Comparison of ENCODE assay signal across 21 mouse cellular contexts in genomic region chr14:69544033-69544432, GRCm38 (mm10). TPM values are rescaled to one million over a fixed set of nuclear protein-coding genes. Genes with fewer than 3 reads are reported as not detected.
DNase-seq lines count a peak whose midpoint lies in the region; ATAC-seq and TF ChIP-seq lines count a peak whose summit lies in the region.
"Not testable (repeated sequence)": the region's sequence is repeated elsewhere in the genome, so short reads cannot be mapped to it uniquely, and the experiment has no call there.
"Had no signal": no experiment of that assay in that cellular context is flagged by ENCODE, and none has a peak within 500 bp of the region (broad histone marks: within the 10 kb centered on the region; RNA-seq: fewer than 3 reads in every experiment).

No protein-coding gene starts in this region.

- not testable (repeated sequence) for H3K36me3 ChIP-seq in forebrain, postnatal 0 days (ENCODE audit: insufficient read depth)

- H3K27ac ChIP-seq in forebrain, postnatal 0 days (ENCODE audit: low read depth, low read length) = not testable (repeated sequence)

- H3K4me3 ChIP-seq in forebrain, postnatal 0 days (ENCODE audit: low read depth, low read length) = not testable (repeated sequence)

- not testable (repeated sequence) for H3K9ac ChIP-seq in forebrain, postnatal 0 days

- not testable (repeated sequence) for TF ChIP-seq CTCF in forebrain, postnatal 0 days (IDR thresholded peaks at IDR 0.05; ENCODE audit: low read depth)

- not testable (repeated sequence) for H3K4me2 ChIP-seq in forebrain, postnatal 0 days (ENCODE audit: low read depth)

- not testable (repeated sequence) for H3K4me1 ChIP-seq in forebrain, postnatal 0 days (ENCODE audit: insufficient read depth)

- not testable (repeated sequence) for DNase-seq in forebrain, postnatal 0 days

- WGBS in forebrain, postnatal 0 days = no CpG with 5 or more reads among the region's 7 CpGs

- not testable (repeated sequence) for H3K9me3 ChIP-seq in forebrain, postnatal 0 days (ENCODE audit: low read length)

- not testable (repeated sequence) for H3K27me3 ChIP-seq in forebrain, postnatal 0 days (ENCODE audit: insufficient read depth, low read length)

- peak; percentile 81 for ATAC-seq in CD4-positive, CD25-positive, alpha-beta regulatory T cell, adult 4 months
- 0 out of 2 replicates have a peak, but pooled peaks have one; percentile 36 for ATAC-seq in cerebellum, adult (ENCODE audit: insufficient number of reproducible peaks, low FRiP score, low TSS enrichment)
- peak; percentile 42; the same call in 1 of the 2 replicates for ATAC-seq in erythroblast, adult 5-6 weeks (replicated peaks; ENCODE audit: low FRiP score, poor library complexity, severe bottlenecking)
- ATAC-seq in forebrain, postnatal 0 days = peak; percentile 40; the same call in 1 of the 2 replicates
- ATAC-seq in granulocyte monocyte progenitor cell, adult 5-6 weeks (replicated peaks; ENCODE audit: poor library complexity, severe bottlenecking) = peak; percentile 44
- peak; percentile 57 to 62 for ATAC-seq in hematopoietic stem cell, adult 5-6 weeks (replicated peaks in 1 of 2; ENCODE audit: insufficient read depth in 1 of 2, low FRiP score in 2 of 2, low TSS enrichment in 1 of 2, low read depth in 1 of 2, poor library complexity in 2 of 2, severe bottlenecking in 2 of 2)
- peak; percentile 58 for ATAC-seq in megakaryocyte, adult 5-6 weeks (ENCODE audit: poor library complexity, severe bottlenecking)
- peak; percentile 52; the same call in 1 of the 2 replicates for ATAC-seq in monocyte, adult 5-6 weeks (replicated peaks; ENCODE audit: insufficient number of reproducible peaks, low FRiP score, low TSS enrichment, poor library complexity, severe bottlenecking)

RNA-seq across cellular contexts. Expression of gene Entpd4b, which starts 11.2 kb away (rescaled TPM):
- polyA plus RNA-seq in CD4-positive, CD25-positive, alpha-beta regulatory T cell, adult 4 months (2017; shearing (Covaris generic)) = 1 to 10 TPM; 6.5 to 6.9 TPM
- 0.58 and 1.5 TPM in 2 replicates for total RNA-seq in erythroblast, adult 5-6 weeks (2015; ENCODE audit: low replicate concordance)
- 0.85 and 1.3 TPM in 2 replicates for total RNA-seq in erythroblast, adult 5-6 weeks (2017; ENCODE audit: low replicate concordance)
- total RNA-seq in forebrain, postnatal 0 days (2014; rRNA removed) = 19.3 and 20.0 TPM in 2 replicates
- polyA plus RNA-seq in forebrain, postnatal 0 days (2015; fragmentation: Nextera tagmentation; extraction: Ambion mirVana) = 12.4 and 14.4 TPM in 2 replicates
- 9.1 and 13.7 TPM in 2 replicates for total RNA-seq in granulocyte monocyte progenitor cell, adult 5-6 weeks (2014; fragmentation: Nextera tagmentation)
- total RNA-seq in granulocyte monocyte progenitor cell, adult 5-6 weeks (2017) = 7.5 and 10.0 TPM in 2 replicates
- total RNA-seq in hematopoietic stem cell, adult 5-6 weeks (2017) = 16.2 and 22.6 TPM in 2 replicates
- total RNA-seq in megakaryocyte, adult 5-6 weeks (2015) = 2.1 and 2.5 TPM in 2 replicates
- 1.1 and 2.5 TPM in 2 replicates for total RNA-seq in megakaryocyte, adult 5-6 weeks (2017)
- total RNA-seq in monocyte, adult 5-6 weeks (2017) = 9.6 to 14.8 TPM (median 11.2 TPM) in 3 replicates

RNA-seq across cellular contexts. Expression of gene Gm27179, which starts 31.7 kb away (rescaled TPM):
- polyA plus RNA-seq in CD4-positive, CD25-positive, alpha-beta regulatory T cell, adult 4 months (2017; shearing (Covaris generic)) = not detected
- 1.0 TPM in 1 of 2 replicates, not detected in the other for total RNA-seq in erythroblast, adult 5-6 weeks (2015; ENCODE audit: low replicate concordance)
- not detected in 2 replicates for total RNA-seq in erythroblast, adult 5-6 weeks (2017; ENCODE audit: low replicate concordance)
- total RNA-seq in forebrain, postnatal 0 days (2014; rRNA removed) = not detected in 2 replicates
- not detected in 2 replicates for polyA plus RNA-seq in forebrain, postnatal 0 days (2015; fragmentation: Nextera tagmentation; extraction: Ambion mirVana)
- total RNA-seq in granulocyte monocyte progenitor cell, adult 5-6 weeks (2014; fragmentation: Nextera tagmentation) = not detected in 2 replicates
- total RNA-seq in granulocyte monocyte progenitor cell, adult 5-6 weeks (2017) = 0.26 TPM in 1 of 2 replicates, not detected in the other
- total RNA-seq in hematopoietic stem cell, adult 5-6 weeks (2017) = not detected in 2 replicates
- not detected in 2 replicates for total RNA-seq in megakaryocyte, adult 5-6 weeks (2015)
- not detected in 2 replicates for total RNA-seq in megakaryocyte, adult 5-6 weeks (2017)
- total RNA-seq in monocyte, adult 5-6 weeks (2017) = not detected in 3 replicates
- total RNA-seq: adrenal gland, adult 18-20 months; adrenal gland, postnatal 14 days; adrenal gland, postnatal 36 days; ES-E14; MEL had no signal
- polyA plus RNA-seq: embryonic facial prominence, embryonic 10.5 days; embryonic facial prominence, embryonic 12.5 days; embryonic facial prominence, embryonic 14.5 days; erythroblast, embryonic 14.5 days; forebrain, embryonic 11.5 days; forebrain, embryonic 13.5 days; forebrain, embryonic 15.5 days had no signal

RNA-seq across cellular contexts. Expression of gene Gm16867, which starts 40.9 kb away (rescaled TPM):
- polyA plus RNA-seq in CD4-positive, CD25-positive, alpha-beta regulatory T cell, adult 4 months (2017; shearing (Covaris generic)) = 1 to 10 TPM in 1 of 2 experiments, not detected in 1; 2.1 TPM
- 200 and 335 TPM in 2 replicates for total RNA-seq in erythroblast, adult 5-6 weeks (2015; ENCODE audit: low replicate concordance)
- total RNA-seq in erythroblast, adult 5-6 weeks (2017; ENCODE audit: low replicate concordance) = 490 and 566 TPM in 2 replicates
- not detected in 2 replicates for total RNA-seq in forebrain, postnatal 0 days (2014; rRNA removed)
- not detected in 2 replicates for polyA plus RNA-seq in forebrain, postnatal 0 days (2015; fragmentation: Nextera tagmentation; extraction: Ambion mirVana)
- 5.6 and 10.2 TPM in 2 replicates for total RNA-seq in granulocyte monocyte progenitor cell, adult 5-6 weeks (2014; fragmentation: Nextera tagmentation)
- total RNA-seq in granulocyte monocyte progenitor cell, adult 5-6 weeks (2017) = 5.9 and 7.8 TPM in 2 replicates
- 2.9 and 8.7 TPM in 2 replicates for total RNA-seq in hematopoietic stem cell, adult 5-6 weeks (2017)
- total RNA-seq in megakaryocyte, adult 5-6 weeks (2015) = 2.5 and 3.4 TPM in 2 replicates
- 1.2 and 1.6 TPM in 2 replicates for total RNA-seq in megakaryocyte, adult 5-6 weeks (2017)
- 5.2 to 8.0 TPM (median 6.4 TPM) in 3 replicates for total RNA-seq in monocyte, adult 5-6 weeks (2017)
- total RNA-seq: ES-E14, MEL had no signal
- polyA plus RNA-seq: cortical plate, adult 2 months; embryonic facial prominence, embryonic 10.5 days; embryonic facial prominence, embryonic 12.5 days; embryonic facial prominence, embryonic 14.5 days; forebrain, embryonic 11.5 days; forebrain, embryonic 13.5 days; forebrain, embryonic 15.5 days had no signal

Comparison
In these comparisons a context has a peak if more than half of its experiments do, and no peak if none do; other contexts are left out.
1. RNA of gene Gm16867, which starts 40.9 kb away (total RNA-seq): 200 to 566 TPM in erythroblast, adult 5-6 weeks; 2.9 to 8.7 TPM in hematopoietic stem cell, adult 5-6 weeks, 5.6 to 10.2 TPM in granulocyte monocyte progenitor cell, adult 5-6 weeks, 5.2 to 8.0 TPM in monocyte, adult 5-6 weeks, 1.2 to 3.4 TPM in megakaryocyte, adult 5-6 weeks and not detected in forebrain, postnatal 0 days; every median in the first group is over 10 times any median in the second.
2. Peak in every context shown above with its lines, with median percentiles within 50 percentile points of each other: ATAC-seq.